Mouse (Mus musculus): ENCODE measurements around the gene Slc5a2.

- TF ChIP-seq CTCF (IDR thresholded peaks at IDR 0.05; ENCODE audit: low read depth) (no peak), EP300 (IDR thresholded peaks at IDR 0.05; ENCODE audit: low read depth) (no peak)
Observed at GRCm38 (mm10) chr7:128297617-128298480, 32.4 kb downstream of the Slc5a2 start, which contains the start of gene BC017158.
